Mouse (Mus musculus) naive thymus-derived CD4-positive, alpha-beta T cell, adult 2 months (primary cell): ENCODE data around the gene Dkk3.
A peak's percentile ranks its signal among the peaks of the same experiment; 100 is the strongest.
"Not testable (repeated sequence)": the region's sequence is repeated elsewhere in the genome, so short reads cannot be mapped to it uniquely, and the experiment has no call there.

ENCODE experiments used
- DNase-seq: peaks from one replicate; pipeline ENCODE4 v3.0.0-alpha.2; 2011; ENCODE audit warnings: low read depth

Gene Dkk3

DNA sequence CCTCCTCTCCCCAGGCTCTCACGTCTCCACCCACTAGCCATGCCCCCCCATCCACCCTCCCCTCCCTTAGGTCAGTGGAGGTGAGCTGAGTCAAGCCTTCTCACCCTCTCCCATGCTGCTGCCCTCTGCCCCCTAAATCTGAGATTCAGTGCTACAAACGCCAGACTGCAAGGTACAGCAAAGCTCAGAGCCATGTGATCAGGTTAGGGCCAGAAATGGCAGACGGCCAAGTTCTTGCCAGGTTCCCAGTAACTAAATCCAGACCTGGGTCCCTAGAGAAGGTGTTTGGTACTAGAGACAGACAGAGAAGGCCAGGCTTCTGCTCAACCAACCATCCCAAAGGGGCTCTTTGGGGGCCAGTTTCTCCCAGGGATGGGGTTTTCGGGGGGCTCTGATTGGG, 30.0 kb downstream of the Dkk3 start:
- DNase-seq, result no peak

DNA sequence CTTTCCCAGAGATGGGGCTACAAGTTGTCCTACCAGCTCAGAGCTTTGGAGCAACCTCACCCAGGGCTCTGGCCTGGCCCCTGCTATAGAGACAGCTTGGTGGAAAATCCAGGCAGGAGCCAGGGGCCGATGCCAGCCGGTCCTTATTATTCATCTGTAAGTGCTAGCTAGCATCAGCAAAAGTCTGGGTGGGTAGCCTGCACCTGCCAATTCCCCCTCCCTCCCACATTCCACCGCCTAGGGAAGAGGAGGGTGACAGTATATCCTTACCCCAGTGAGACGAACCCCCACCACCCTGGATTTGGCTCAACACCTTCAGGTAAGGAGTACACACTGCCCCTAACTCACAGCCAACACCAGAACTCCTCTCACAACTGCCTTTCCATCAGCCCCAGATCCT, 30.9 kb downstream of the Dkk3 start:
- no peak for DNase-seq

DNA sequence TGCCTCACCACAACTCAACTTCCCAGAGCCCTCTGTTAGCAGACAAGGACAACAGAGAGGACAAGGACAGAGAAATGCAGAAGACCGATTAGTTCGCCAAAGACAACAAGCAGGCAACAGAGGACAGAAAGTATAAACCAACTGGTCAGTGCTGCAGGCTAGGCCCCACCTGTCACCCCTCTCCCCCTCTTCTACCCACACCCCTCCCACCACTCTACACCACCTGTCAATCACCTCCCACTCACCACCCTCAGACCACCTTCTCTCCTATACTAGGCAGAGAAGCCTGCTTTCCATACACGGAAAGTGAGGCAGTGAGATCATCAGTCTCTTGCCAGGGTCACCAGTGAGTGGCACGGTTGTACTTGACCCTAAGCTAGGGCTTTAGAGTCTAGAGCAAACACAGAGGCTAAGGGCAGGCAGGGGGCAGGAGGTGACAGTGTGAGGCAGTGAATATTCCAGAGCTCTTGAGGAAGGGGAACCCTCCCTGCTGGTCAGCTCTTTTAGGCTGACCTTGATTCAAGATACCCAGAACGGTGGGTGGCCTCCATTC, 31.7 kb downstream of the Dkk3 start:
- no peak for DNase-seq

DNA sequence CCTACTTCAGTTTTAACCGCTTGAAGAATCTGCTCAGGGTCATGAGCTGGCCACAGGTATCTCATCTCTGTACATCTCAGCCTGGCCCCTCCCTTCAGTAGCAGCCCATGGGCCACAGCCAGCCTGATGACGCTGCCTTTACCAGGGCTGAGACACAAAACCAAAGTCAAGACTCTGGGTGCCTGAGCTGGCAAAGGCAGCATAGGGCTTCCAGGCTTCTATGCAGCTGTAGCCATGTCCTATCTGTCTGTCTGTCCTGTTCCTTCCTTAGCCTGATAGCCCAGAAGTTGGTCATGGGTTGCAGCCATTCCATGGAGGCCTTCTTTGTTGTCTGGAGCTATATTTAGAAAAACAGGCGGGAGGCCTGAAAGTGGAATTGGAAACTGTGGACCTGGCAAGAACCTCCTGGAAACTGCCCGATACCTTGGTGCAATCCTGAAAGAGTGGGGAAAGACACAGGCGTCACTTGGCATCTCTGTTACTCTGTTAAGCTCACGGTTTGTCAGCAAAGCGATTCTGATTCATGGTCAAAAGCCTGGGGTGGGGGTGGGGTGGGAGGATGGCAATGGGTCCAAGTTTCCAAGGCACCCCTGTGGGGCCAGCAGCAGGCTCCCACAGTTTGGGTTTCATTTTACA, 33.1 kb downstream of the Dkk3 start:
- DNase-seq, result no peak

DNA sequence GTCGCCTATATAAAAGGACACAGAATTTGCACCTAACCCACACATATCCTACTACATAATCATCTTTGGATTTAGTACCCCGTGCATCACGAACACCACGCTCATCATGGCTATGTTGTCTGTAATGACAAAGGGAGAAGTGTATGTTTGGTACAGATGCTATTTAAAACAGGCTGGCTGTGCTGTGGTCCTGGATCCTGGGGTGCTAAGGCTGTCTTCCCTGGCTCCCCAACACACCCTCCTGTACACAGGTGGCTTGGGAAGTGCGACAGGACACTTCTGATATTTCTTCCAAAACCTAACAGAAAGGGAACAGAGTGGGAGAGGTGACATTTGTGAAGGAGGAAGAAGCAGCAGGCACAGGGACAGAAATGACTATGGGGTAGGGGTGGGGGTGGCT, 35.2 kb downstream of the Dkk3 start:
- DNase-seq, result no peak

DNA sequence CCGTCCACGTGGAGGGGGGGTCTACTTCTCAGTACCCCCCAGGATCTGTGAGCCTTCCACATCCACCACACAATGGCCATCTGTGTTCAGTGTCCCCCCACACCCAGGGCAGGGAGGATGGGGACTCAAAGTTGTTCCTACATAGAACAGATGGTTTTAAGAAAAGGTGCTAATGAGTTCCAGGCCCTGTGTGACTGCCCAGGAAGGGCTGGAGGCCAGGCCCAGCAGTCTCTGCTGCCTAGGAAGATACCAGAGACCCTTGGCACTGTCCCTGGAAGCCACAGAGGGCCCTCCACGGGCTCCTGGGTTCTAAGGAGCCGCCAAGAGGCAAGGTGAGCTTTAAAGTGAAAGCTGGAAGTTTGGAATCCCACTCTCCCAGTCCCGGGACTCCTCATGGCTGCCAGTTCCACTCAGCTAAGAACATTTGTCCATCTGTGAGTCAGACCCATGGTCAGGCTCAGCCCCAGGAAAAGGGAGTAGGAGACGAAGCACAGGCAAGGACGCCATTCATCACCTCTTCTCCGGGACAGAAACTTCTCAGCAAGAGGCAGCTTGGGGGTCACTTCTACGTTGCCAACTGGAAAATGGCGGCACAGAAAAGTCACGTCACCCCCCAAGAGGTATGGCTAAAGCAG, 36.9 kb downstream of the Dkk3 start:
- no peak for DNase-seq

DNA sequence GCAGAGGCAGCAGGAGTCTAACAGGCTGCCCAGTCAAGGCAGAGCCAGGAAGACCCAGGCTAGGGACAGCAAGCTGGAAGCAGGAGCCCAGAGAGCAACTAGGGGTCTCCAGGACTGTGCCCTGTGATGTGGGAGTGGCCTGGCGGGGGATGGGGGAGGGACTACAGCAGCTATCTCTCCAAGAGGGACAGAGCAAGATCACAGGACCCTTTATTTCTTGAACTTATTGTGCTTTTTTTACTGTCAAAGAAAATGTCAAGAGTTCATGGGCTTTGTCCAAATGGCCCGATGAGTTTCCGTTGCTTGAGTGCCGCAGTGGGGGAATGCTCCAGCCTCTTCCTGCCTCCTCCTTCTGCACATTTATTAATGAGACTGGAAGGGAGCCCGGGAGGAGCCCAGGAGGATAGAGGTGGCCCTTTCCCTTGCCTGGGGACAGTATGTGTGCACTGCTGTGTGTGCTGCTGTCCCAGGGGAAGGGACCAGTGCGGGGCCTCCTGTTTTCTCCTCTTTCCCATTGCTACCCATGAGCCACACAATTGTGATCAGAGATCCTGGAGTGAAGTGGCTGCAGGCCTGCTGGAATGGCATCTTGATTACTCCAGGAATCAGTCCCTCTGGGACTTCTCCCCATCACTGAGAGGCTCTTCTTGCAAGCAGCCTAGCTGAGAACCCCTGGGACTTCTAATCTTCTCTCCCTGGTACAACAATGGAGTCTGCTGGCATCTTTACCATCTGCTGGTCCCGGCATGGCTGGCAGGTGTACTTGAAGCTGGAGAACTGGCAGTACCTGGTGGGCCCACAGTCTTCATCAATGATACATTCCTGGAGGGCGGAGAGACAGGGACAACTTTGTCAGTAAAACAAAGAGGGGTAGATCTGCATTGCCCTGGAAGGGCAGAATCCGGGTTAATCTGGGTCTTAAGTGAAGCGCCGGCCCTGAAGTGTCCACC, 37.7 kb downstream of the Dkk3 start:
- DNase-seq, result no peak

DNA sequence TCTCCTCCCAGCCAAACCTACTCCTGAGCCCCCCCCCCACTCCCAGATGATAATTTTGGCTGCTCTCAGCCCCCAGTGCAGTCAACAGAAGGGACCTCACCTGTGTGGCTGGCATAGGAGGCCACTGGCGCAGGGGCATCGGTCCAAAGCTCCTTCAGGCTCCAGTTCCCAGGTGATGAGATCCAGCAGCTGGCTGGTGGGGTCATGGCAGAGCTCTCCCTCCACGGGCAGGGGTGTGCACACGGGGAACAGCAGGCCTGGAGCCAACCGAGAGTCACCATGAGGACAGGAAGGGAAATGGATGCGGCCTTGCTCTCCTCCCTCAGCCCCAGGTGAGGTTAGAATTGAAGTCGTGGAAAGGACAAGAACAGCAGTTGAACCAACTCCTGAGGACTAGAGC, 39.6 kb downstream of the Dkk3 start:
- DNase-seq, result no peak

DNA sequence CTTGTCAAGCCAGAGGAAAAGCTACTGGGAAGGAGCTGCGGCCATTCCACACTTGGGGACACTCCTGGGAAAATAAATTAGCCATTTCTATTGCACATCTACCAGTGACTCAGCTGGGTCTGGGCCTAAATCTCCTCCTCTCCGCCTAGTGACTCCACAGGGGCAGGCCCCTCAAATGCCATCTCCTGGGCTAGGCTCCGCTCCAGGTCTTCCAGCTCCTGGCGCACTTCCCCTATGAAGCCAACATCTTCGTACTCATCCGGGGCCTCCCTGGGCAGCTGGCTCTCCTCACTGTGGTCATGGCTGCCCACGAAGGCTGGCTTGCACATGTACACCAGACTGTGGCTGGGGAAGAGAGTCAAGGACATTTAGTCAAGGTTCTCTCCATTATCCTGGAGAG, 40.8 kb downstream of the Dkk3 start:
- no peak for DNase-seq

DNA sequence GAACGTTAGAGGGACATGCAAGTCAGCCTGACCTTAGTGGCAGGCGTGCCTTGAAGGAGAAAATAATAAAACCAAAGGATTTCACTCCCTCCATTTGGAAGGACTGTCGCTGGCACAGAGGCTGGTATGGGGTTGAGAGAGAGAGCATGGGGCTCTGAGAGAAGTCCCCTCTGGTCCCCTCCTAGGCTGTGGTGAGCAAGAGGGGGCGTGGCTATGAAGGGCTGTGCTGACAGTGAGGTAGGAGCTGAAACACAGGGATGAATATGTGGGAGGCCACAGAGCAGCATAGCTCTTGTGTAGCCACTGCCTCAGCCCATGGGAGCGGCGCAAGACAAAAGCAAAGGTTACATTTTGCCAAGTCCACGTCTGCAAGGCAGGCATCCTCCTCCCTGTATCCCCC, 41.4 kb downstream of the Dkk3 start:
- no peak for DNase-seq

DNA sequence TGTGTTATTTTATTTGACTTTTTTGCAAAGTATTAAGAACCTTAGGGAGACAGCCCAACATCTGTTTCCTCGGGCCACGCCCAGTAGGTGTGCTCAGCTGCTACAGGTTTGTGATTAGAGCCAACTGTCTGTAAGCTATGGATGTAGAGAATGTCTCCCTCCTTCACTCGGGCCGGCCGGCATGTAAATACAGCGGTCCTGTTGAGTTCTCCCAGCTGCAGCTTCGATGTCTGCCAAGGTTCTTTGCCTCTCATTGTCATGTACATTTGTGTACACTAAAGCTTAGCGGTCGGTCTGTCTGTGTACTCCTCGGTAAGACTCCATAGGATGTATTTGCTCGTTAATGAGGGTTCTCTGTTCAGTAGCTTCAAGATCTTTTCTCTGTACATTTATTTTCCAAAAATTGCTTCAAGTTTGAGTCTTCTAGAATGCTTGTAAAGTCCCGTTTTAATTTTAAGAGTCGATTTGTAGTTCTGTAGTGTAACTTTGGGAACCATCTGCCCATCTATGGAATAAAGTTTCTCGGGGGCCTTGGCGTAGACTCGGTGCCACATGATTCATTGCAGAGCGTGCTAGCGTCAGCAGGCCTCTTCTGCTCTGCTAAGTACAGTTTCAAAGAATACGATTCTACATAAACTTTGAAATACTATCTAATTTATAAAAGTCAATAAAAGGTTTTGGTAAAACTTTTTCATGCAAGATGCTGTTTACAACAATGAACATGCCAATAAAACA, 48.1 kb downstream of the Dkk3 start:
- DNase-seq, result no peak

DNA sequence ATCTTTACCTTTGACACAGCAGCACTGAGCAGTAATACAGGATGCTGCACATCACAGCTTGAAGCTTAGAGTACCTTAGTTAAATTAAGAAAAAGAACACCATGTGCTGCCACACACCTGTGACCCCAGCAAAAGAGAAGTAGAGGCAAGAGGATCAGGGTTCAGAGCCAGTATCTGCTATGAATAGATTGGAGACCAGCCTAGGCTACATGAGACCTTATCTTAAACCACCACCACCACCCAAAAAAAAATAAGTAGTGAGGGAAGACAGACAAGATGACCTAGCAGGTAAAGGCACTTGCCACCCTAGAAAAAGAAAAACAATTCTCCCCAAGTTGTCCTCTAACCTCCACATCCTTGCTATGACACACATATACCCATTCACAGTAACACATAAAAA, 50.1 kb downstream of the Dkk3 start:
- no peak for DNase-seq

DNA sequence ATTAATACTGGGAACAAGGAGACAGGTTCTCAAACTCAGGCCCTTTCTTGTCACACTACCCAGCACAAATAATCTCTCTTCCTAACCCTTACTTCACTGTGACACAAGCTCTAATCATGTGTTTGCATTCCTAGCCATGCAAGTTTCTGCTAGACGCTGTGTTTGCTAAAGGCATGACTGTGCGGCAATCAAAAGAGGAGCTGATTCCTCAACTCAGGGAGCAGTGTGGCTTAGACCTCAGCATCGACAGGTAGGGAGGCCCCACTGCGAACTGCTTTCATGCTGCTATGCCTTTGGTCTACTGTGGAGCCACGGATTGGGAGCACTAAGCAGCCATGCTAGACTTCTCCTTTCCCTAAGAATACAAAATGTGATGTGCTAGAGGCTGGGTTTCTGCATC, 55.0 kb downstream of the Dkk3 start:
- DNase-seq, result no peak

DNA sequence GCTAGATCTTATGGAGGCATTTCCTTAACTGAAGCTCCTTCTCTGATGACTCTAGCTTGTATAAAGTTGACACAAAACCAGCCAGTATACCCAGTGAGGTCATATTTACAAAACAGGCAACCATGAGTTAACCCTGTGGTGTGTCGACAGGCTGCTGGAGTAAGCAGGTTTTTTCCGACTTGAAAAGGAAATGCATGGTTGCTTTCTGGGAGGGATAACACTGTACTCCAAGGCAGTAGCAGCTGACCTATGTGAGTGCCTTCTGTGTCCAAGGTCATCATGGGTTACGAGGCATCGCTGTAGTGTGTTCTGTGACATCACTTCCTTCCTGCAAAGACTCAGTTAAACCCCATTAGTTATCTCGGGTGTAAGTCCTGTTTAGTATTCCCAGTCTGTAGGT, 55.9 kb downstream of the Dkk3 start:
- DNase-seq, result no peak

DNA sequence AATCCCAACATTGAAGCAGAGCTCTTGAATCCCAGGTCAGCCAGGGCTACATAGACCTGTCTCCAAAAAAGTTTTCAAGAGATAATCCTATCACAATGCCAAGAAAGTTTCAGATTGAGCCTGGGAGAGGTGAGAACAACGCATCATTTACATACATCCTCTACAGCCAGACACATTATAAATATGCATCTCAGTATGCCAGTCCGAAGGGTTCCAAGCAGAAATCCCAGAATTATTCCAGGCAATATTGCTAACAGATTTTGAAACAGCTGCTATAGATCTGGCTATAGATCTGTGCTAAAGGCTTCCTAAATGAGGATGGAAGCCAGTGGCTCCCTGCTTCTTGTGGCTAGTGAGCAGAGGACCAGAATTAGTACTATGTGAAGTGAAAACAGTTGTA, 58.0 kb downstream of the Dkk3 start:
- DNase-seq, result no peak

DNA sequence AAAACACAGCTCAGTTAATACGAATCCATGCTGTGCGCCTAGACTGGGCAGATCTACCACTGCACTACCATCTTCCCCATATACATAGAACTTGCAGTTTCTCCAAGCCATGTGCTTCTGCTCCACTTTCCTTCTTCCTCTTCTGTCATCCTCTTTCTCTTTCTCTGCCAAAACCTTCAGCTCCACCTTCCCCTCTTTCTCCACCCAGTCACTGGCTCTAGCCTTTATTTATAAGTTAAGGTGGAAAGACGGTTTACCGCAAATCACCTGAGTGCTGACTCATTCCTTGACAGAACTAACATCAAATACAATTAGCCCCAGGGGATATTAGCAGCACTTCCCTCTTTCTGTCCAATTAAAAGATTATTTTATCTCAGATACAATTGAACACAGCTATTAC, 63.9 kb downstream of the Dkk3 start:
- not testable (repeated sequence) for DNase-seq

DNA sequence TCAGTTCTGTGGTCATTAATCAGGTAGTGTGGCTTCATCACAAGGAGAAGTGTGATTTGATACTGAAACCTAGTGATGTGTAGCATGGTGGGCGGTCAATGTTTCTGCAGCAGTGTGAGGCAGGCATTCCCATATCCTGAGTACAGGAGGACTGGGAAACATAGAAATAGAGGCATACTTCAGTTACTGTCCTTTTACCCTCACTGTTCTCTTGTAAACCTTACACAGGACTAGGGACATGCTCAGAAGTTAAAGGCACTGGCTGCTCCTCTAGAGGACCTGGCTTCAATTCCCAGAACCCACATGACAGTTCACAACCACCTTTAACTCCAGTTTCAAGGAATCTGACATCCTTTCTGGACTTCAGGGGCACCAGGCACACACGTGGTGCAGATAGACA, 72.7 kb downstream of the Dkk3 start:
- no peak for DNase-seq

DNA sequence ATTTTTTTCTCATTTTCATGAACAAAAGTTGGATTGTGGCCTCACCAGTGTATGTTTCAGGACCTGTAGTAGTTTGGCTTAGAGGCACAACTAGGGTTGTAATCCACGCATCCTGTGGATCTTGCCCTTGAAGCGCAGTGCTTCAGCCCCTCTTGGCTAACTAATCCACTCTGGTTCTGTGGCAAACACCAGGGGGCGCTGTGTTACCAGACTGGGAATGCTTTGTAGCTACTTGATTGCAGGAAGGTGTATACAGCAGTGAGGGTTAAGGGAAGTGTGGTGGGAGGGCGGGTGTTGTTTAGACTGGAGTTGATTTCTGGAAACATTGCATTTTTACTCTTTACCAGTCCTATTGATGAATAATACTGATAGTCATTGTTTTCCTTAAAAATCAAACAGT, 73.8 kb downstream of the Dkk3 start:
- DNase-seq, result peak; percentile 81

DNA sequence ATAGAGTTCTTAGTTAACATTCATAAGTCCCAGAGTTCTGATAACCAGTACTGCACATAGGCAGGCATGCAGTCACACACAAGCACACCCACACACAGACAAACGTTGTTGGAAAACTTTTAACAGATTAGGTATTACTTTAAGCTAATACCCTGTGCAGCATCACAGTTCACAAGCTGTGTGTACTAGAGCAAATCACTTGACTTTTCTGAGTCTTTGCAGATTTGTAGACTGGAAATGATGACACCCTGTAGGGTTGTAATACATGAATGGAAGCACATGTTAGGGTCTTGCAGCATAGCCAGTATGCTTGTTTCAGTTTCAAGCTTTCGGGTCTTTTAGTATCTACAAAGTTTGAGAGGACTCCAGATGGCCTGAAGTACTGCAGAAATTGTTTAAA, 74.6 kb downstream of the Dkk3 start:
- no peak for DNase-seq

DNA sequence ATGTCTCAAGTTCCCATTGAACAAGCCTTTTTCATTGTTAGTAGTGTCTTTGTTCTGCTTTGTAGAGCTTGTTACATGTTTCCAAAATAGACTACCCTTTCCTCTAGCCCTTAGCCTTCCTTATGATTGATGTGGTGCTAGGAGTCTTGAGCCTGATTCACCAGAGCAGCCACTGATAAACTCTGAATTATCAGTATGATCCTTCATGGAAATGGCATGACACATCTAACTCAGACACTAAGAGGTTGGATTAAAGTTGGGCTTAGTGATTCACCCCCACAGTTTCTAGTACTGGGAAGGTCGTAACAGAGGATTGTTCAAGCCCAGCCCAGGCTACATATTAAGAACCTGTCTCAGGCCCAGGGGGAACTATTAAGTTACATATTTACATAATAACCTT, 76.2 kb downstream of the Dkk3 start:
- DNase-seq, result no peak

DNA sequence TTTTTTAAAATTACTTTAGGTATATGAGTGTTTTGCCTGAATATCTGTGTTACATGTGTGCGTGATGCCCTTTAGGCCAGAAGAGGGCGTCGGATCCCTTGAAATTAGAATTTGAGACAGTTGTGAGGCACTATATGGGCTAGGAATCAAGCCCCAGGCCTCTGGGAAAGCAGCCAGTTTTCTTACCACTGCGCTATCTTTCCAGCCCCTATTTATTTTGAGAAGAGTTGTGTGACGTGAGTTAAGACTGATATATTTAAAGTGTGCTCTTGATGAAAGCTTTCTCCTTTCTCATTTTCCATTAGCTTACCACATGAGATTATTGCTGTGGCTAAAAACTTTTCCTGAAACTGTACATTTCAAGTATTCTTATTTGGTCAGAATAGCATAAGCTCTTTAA, 84.0 kb downstream of the Dkk3 start:
- DNase-seq, result no peak
